Mouse (Mus musculus) retina, adult 2 months (tissue): Measurements from ENCODE around the gene Slc41a2.

Experiments
- DNase-seq: peaks from one replicate; pipeline ENCODE4 v3.0.0-alpha.2; 2012; ENCODE audit warnings: low read depth, low spot score

The Slc41a2 gene

GRCm38 (mm10) chr10:83184480-83185069, 153.1 kb downstream of the Slc41a2 start:
- DNase-seq, result no peak

DNA sequence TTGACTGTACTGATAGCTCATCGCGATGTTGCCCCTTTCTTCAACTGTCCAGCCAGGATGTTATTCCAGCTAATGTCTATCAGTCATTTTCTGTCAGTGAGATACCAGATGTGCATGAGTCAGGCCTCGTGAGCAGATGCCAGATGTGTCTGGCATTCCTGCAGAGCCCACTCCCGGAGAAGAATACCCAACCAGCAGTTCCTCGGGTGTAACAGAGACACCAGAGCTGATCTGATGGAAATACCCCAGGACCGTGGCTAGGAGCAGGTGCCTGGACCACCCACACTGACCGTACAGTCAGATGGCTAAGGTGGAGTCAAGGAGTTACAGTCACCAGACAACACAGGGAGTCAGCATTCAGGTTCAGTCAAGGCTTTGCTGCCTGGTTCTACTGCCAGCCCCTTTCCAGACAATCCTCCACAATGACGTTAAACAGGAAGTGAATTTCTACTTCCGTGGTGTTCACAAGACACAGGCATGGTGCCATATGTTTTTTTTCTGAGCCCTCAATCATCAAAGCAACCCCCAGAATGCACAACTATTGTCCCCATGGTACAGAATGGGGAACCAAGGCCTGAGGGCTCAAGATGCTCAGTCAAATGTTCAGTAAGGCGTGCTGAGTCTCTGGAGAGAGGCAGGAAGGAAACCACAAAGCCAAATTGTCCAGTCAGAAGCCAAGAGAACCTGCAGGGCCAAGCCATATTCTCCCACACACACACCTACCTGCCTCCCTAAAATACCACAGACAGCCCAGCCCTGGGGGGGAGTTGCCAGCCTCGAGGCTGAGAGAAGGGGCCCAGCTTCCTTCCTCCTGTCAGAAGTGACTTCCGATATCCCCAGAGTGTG, 153.8 kb downstream of the Slc41a2 start:
- DNase-seq, result no peak

GRCm38 (mm10) chr10:83182573-83182960, 155.1 kb downstream of the Slc41a2 start:
- peak; percentile 18 for DNase-seq

DNA sequence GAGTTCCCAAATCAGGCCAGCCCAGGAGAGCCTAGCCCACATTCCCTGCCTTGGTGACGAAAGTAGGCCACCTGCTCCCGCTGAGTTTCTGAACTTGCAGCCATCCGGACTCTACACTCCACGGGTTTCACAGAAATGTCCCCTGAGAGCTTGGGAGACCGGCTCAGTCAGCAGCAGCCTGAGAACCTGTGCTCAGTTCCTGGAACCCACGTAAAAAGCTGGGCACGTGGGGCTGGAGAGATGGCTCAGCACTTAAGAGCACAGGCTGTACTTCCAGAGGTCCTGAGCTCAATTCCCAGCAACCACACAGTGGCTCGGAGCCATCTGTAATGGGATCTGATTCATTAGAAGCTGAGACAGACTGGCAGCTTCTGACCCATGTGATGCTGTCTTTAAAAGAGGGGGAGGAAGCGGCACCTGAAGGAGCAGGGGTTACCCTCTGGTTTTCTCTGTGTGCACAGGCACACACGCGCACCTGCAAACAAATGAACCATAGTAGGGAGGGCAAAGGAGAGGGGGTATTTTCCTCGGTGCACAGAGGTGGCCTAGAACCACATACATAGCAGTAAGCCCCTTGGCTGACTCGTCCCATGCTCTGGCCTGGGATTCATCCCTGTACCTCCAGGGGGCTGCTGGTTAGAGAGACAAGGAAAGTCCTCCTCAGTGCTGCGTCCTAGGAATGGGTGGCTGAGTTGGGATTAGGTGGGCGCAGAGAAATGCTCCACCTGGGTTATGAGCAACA, 155.7 kb downstream of the Slc41a2 start:
- no peak for DNase-seq
